Mouse (Mus musculus) adrenal gland, postnatal 4 days (tissue): ENCODE measurements around the gene Prdx2. TPM values are rescaled to one million over a fixed set of nuclear protein-coding genes. Genes with fewer than 3 reads are reported as not detected.

Experiments
- DNase-seq, 2 experiments: peaks; one replicate each; pipeline ENCODE4 v3.0.0; 2021 to 2022; ENCODE audit warnings: low spot score in 2 of 2, mixed read lengths in 2 of 2
- total RNA-seq, 2 experiments: library from RNA; stranded (reverse); gene quantifications; 2 replicates each; pipeline ENCODE4 v1.2.3; 2021

Prdx2 gene
- total RNA-seq, 2 experiments from 2014 or later, result 617 to 655 TPM

- peak in 1 of 2 experiments; percentile 58 for DNase-seq
Observed at GRCm38 (mm10) chr8:84977435-84978247, 8.3 kb downstream of the Prdx2 start.

DNA sequence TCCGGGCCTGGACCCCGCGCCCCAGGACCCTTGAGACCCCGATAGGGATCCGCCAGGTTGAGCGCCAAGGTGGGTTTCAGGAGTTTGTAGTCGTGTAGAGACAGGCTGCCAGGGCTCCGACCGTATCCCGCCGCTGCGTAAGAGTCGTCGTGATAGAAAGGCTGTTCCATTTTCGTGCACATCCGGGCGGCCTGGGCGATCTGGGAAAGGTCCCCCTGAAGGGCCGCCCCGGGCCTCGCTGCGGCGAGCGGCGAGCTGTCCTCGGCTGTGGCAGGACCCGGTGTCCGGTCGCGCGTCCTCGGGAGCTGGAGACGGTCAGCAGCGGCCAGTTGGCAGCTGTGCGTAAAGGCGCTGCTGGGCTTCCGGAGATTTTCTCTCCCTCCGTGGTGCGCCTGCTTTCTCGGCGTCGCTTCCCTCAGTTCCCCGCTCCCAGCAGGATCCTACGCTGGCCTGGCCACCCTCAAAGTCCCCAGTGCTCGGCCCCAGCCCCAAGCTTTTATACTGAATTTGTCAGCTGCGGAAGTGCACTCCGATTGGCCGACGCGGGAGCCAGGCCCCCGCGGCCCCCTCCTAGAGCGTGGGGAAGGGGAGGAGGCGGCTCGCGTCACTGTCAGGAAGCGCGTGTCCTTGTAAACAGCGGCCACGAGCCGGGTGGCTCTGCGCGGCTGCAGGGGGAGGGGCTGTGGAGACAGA is 9.0 kb downstream of the Prdx2 start, which contains the start of gene Junb:
TSS of gene Junb (minus strand) at position 471 of the 693 bp plus-strand sequence.
- peak; percentile 90 to 93 for DNase-seq

GRCm38 (mm10) chr8:84979599-84980421 is 10.4 kb downstream of the Prdx2 start:
- DNase-seq, result peak; percentile 70 to 90

DNA sequence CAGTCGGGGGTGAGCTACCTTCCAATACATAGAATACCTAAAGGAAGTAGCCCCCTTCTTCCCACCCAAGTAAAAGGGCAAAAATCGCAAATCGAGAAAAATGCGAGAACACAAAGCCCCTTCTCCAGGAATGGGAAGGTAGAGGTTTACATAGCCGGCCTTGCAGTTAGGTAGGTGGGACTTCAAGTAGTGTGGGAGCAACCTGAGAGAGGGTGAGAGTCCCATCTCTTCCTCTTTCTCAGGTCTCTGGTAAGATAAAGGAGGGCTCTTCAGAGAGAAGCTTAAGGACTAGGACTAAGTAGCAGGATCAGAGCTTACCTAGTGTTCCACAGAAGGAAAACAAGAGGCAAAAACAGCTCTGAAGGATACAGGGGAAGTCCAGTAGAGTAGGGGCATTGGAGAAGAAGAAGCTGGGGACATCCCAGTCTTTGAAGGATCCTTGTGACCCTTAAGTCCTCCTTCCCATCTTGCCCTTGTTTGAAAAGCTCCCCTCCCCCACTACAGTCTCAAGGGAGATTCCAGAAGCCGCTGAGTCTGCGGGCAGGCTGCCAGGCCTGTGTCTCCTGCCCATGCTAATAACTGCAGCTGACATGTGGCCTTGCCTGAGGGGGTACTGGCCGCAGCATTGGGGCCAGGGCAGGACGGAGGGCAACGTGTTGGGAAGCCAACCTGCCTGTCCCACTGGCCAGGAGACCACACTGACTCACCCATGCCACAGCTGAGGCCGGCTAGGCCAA is 11.4 kb downstream of the Prdx2 start:
- peak in 1 of 2 experiments; percentile 75 for DNase-seq

- no peak for DNase-seq
Observed at GRCm38 (mm10) chr8:84981644-84982498, 12.5 kb downstream of the Prdx2 start.

GRCm38 (mm10) chr8:84982499-84983011 is 13.2 kb downstream of the Prdx2 start:
- no peak for DNase-seq

GRCm38 (mm10) chr8:84984294-84985048 is 15.1 kb downstream of the Prdx2 start:
- no peak for DNase-seq

DNA sequence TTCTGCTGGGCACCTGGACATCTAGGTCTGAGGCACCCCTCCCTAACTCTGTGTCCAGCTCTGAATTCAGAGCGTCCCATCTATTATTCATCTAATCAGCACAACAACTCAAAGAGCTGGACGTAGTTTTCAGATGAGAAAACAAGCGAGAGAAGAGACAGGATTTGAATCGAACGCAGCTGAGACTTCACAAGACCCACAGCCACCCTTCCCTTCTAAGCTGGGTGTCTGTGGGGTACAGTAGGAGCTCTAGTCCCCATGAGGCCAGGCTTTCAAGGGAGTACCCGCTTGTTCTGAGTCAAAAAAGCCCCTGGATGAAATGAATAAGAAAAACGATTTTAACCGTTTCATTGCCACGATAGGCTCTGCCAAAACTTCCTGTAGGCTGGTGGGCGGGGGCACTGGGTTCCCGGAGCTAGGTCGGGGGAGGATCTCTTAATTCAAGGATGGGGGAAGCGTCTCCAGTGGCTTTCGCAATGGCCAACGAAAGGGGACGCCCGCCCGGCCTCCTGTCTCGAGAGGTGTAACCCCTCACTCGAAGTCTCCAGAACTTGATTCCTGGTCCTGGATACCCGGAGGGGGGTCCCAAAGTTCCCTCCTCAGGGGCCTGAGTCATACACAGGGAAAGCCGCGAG is 15.8 kb downstream of the Prdx2 start:
- DNase-seq, result no peak

DNA sequence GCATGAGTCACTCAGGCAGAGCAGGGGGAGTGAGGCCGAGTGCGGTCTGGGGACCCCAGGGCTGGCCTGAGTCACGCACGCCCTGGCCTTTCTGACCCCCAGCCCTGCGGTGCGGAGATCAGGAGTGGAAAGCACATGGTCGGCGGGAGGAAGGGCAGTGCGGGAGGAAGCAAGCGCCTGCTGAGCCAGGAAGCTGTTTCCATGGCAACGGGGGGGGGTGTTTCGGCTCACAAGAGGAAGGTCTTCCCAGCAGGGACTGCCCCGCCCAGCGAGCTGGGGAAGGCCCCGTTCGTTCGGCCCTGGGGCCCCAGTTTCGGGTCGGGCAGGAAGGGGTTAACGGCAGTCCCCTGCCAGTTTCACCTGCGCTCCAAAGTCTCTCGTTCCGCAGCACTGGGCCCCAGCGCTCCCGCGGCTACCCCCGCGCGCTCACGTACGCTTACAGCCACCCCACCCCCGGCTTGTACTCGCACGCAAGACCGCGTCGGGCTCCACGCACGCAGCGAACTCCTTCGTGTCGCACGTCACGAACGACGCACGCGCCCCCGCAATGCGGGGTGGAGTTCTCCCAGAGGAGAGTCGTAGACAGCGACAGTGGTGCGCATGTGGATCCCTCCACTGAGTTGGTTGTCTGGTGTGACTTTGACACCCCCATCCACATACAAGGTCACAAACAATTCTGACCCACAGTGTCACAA is 16.4 kb downstream of the Prdx2 start:
- peak; percentile 70 to 79 for DNase-seq

- DNase-seq, result no peak
Observed at GRCm38 (mm10) chr8:84986379-84986945, 17.1 kb downstream of the Prdx2 start.

DNA sequence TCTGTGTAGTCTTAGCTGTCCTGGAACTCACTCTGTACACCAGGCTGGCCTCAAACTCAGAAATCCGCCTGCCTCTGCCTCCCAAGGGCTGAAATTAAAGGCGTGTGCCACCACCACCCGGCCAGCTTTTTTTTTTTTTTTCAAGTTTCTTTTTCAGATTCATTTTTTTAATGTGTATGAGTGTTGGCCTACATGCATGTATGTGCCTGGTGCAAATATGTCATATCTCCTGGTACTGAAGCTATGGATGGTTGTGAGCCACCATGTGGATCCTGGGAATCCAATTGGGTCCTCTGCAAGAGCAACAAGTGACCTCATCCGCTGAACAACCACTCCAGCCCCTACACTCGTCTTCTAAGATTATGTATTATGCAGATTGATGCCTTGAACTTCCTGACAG is 18.0 kb downstream of the Prdx2 start:
- no peak for DNase-seq

DNA sequence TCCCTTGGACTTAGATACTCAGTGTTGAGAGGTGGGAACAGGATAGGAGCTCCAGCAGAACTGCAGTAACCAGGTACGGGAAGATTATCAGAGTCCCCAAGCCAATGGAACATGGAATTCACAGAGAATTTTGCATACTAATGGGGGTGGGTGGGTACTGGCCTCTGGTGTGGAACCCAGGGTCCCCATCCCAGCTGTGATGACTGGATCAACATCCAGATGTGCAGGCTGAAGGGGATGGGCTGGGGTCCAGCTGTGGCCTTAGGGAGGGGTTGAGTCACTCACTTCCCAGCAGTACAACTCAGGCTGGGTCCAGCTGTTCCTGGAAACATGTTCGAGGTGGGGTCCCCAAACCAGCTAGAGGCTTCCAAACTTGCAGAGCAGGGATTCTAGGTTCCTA is 18.5 kb downstream of the Prdx2 start:
- no peak for DNase-seq

- DNase-seq, result no peak
Observed at GRCm38 (mm10) chr8:84989311-84989731, 19.9 kb downstream of the Prdx2 start.

- peak; percentile 88 to 90 for DNase-seq
Observed at GRCm38 (mm10) chr8:84989810-84990209, 20.4 kb downstream of the Prdx2 start.

DNA sequence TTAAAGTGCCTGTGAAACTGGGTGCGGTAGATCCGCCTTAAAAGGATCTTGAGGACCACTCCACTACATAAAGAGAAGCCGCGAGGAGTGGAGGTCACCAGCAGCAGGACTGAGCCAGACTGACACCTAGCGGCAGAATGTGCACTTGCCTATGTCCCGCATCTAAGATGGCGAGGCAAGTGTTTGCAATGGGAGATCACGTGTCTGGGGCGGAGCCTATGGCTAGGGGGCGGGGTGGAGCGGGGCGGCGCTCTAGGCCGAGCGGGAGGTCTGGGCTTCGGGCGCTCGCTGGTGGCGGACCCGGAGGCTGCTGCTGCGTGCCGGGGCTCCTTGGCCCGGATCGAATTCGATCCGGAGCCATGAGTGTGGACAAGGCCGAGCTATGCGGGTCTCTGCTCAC is 21.0 kb downstream of the Prdx2 start, which contains the start of gene Hook2:
TSS of gene Hook2 (plus strand) at position 255 of the 400 bp plus-strand sequence.
- peak; percentile 80 to 92 for DNase-seq

GRCm38 (mm10) chr8:84990836-84991235 is 21.4 kb downstream of the Prdx2 start:
- DNase-seq, result no peak

DNA sequence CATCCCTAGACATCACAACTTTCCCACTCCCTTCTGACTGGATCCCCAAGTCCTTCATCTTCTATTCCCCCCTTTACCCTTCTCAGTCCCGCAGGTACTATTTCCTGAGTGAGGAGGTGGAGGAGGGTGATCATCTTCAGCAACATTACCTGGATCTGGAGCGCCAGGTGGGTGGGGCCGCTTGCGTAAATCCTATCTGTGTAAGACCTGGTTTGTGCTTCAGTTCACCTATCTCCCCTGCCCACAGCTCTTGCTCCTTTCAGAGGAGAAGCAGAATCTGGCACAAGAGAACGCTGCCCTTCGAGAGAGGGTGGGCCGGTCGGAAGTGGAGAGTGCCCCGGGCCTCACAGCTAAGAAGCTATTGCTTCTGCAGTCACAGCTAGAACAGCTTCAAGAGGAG is 25.0 kb downstream of the Prdx2 start:
- DNase-seq, result no peak
